Mouse (Mus musculus) kidney, adult 2 months (tissue): ENCODE measurements at regions not wholly inside any gene's neighbourhood (a gene's known extent, or its start where the extent isn't known, plus 50 kb on each side); places are given as distances from the start of the nearest gene placed in this dataset.

Experiments used
- CTCF ChIP-seq: fragments of 200-500 bp; conservative IDR thresholded peaks from 2 replicates; pipeline ENCODE4 v1.5.1; 2011; ENCODE audit warnings: low read depth, mild to moderate bottlenecking, control low read depth, low read length, moderate library complexity, mixed read lengths; ENCODE audit not compliant: insufficient read depth, insufficient read length
- POLR2A ChIP-seq: fragments of 200-500 bp; IDR thresholded peaks from one replicate; pipeline ENCODE4 v1.6.1; 2011; ENCODE audit warnings: low read depth, low read length, control low read depth

- TF ChIP-seq CTCF (no peak), POLR2A (no peak)
Measured at GRCm38 (mm10) chr14:90246042-90246441, 1774.8 kb upstream of the Pcdh20 start.
